Mouse (Mus musculus): ENCODE data around the gene Kank1.
"Not testable (repeated sequence)": the region's sequence is repeated elsewhere in the genome, so short reads cannot be mapped to it uniquely, and the experiment has no call there.

Gene Kank1

DNA sequence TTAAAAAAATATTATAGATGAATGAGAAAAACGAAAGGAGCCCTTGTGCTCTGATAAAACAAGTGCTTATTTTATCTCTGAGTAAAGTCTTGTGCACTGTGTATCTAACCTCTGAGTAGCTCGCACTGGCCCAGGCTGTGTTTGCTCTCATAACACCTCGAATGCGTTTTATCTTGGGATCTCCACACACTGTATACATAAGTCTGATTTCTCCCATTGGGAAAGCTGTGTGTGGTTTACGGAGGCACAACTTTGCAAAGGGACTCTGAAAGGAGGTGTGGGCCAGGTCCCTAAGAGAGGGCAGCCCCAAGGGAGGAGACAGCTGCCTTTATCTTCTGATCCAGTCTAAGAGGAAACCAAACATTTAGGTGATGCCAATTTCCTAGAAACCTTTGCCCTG lies 198.6 kb downstream of the Kank1 start:
- DNase-seq (ENCODE audit: extremely low read depth, low read depth, low spot score) = no peak

DNA sequence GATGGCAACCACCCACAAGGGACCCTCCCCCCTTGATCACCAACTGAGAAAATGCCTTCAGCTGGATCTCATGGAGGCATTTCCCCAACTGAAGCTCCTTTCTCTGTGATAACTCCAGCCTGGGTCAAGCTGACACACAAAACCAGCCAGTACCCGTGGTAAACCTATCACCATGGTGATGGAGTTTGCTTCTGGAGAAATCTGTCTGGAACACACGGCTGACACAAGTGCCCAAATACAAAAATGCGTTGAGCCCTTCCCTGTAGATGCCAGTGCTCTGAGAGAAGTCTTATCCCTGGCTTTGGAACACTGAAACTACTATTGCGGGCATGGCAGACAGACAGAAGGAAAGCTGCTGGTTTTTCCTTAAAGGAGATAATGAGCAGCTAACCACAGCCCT lies 199.4 kb downstream of the Kank1 start:
- DNase-seq (ENCODE audit: extremely low read depth, low read depth, low spot score) = no peak

DNA sequence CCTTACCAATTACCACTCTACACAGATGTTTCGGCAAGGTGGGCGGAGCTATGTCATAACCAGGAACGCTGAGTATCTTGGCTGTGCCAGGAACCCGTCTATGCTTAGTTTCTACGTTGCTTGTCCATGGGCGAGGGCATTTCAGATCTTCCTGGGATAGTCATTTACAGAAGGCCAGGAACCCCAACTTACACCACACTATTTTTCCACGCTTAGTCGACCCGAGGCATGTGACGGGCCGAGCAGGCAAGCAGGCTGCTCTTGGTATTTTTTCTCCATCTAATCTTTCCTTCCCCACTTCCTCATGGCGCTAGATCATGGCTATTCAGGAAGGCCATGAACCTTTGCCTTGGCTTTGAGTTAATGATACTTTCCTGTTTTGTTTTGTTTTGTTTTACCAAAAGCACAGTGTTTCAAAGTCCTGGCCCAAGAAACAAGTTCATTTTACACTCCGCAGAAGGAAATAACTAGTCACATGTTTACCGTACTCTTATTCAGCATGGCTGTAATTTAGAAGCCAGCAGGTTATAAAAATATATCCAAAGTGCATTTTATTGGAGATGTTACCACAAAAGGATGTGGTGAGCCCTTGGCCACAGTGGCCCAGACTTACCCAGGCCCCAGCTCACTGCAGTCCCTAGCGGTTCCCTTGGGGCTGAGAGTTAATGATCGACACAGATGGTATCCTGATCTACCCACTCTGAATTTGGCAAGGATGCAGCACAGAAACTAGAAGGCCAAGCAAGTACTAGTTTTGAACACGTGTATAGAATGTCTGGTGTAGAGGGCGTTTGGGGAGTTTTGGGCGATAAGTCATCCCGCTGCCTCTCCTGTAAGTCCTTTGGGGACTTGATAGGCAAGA lies 200.2 kb downstream of the Kank1 start:
- no peak for DNase-seq (ENCODE audit: extremely low read depth, low read depth, low spot score)

DNA sequence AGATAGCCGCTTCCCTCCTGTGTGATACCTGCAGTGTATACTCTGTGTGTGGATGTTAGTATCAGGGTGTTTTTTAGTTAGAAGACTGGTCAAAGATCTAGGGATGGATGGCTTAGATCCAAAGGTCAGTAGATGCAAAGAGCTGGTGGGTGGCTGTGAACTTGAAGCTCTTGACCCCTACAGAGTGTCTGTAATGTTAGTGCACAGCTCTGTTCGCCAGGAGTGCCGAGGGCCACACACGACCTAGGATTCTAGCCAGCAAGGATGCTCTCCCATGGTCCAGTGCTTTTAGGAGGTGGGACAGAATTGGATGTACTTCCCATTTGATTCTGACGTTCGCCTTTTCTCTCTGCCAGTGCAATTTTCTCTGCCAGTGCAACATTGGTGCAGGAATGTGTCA lies 201.5 kb downstream of the Kank1 start:
- no peak for DNase-seq (ENCODE audit: extremely low read depth, low read depth, low spot score)

DNA sequence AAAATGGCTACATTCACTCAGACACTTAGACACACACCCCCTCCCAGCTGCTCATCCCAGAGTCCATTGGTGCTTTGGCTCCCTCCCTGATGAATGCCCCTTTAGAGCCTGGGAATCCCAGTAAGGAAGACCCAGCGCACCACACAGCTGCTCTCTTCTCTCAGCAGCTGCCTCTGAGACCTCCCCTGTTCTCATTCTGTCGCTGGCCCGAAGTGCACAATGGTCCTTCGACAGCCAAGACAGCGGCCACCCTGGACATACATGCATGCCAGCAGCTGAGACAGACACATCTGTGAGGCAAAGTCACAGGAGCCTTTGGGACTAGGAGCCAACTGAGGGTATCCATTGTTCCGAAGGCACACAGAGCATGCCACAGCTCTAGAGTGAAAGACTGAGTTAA lies 203.0 kb downstream of the Kank1 start:
- DNase-seq (ENCODE audit: extremely low read depth, low read depth, low spot score) = no peak

DNA sequence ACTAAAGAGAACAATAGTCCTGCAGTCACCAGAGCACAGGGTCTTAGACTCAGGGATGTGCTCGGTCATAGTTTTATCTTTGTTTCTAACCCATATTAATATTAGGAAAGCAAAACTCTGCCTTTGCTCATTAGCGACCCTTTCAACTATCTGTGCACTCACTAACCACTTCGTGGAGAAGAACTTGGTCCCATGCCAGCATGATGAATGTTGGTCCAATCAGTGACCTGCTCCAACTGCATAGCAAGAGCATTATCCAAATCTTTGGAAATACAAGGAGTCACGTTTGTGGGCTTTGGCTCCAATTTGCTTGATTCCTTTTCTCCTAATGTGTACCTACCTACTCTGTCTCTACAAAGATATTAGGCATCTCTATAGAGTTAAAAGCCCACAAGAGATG lies 204.0 kb downstream of the Kank1 start:
- no peak for DNase-seq (ENCODE audit: extremely low read depth, low read depth, low spot score)

DNA sequence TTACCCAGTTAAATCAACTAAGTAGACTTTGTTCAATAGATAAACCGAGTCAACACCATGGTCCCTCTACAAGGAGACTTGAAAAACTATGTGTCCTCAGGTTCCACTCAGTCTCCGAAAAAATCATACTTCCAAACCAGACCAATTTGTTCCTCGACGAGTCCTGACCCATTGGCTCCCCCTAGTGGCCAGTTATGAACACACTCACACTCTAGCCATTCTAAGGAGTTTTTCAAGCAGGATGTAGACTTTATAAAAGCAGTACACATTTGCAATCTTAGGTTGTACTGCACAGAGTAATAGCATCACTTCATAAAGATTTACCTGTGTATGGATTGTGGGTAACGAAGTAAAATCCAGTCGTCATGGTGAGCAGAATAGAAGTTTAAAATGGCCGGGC lies 208.3 kb downstream of the Kank1 start:
- DNase-seq (ENCODE audit: extremely low read depth, low read depth, low spot score) = no peak

DNA sequence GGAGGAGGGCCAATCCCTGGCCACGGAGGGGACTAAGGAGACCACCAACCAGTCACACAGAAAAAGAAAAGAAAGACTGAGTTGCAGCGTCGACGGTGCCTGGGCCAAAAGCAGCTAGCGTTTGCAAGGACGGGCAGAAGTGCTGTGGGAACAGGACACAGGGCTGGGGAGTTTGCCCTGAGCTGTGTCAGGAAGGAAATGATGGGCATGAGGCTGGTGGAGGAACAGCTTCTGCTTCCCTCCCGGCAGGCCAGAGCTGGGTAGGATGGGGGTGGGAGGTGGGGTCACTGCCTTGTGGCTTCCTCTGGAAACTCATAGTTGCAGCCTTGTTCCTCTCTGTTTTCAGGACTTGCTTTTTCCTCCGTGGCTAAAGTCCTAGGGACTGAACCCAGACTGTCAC lies 209.1 kb downstream of the Kank1 start:
- DNase-seq (ENCODE audit: extremely low read depth, low read depth, low spot score) = no peak

DNA sequence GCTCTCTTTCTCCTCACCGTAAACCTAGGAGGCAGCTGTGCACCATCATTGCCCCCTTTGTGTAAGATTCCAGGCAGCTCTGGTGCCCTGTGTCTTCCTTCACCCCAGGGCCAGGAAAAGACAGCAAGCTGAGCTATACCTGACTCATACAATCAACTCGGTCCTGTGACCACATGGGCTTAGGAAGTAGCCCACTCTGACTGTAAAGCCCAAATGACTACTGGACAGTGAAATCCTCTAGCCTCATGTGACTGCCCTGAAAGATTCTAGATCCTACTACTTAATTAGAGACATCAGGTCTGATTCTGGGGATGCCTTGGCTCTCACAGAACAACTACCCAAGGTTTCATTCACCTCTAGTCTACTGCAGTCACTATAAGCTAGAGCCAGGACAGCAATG lies 209.9 kb downstream of the Kank1 start:
- no peak for DNase-seq (ENCODE audit: extremely low read depth, low read depth, low spot score)

DNA sequence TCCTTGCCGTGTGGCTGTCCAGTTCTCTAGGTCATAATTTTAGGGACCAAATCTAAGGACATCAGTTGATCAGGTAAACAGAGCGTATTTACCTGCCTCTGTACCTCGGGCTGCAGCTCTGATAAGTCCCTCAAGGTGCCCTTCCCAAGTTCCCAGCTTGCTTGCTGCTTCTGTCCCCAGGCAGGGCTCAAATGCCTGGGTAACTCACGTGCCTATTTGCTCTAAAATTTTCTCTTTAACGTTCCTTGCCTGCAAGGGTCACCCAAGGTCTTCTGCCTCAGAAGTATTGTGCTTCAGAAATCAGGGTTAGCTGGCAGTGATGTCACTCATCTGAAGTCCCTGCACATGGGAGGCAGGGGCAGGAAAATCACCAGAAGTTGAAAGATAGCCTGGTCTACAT lies 210.6 kb downstream of the Kank1 start:
- no peak for DNase-seq (ENCODE audit: extremely low read depth, low read depth, low spot score)

DNA sequence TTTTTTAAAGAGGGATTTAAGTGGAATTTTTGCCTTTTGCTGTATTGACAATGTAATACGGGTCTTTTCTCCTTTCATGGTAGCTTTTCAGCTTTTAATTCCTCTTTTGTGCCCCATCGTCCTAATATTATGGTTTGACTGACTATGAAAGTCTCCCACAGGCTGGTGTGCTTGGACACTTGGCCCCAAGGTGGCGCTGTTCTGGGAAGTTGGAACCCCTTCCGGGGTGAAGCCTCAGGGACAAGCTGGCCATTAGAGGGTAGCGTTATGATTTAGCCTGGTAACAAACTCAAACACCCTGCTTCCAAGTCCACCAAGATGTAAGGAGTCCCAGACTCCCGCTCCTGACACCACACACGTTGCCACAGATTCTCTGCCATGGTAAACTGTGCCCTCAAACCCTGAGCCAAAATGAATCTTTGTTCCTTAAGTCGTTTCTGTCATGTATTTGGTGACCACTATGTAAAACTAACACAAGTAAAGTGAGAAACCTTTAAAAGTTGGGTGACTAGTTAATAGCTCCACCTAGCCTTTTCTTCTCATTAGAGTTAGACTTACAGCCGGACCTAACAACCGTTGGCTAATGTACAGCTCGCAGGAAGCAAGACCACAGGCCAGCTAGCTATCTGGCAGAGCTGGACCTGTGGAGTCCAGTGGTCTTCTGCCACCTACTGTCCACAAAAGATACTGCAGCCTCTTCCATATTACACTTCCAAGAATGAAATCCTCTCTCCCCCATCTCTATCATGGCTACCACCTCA lies 214.3 kb downstream of the Kank1 start:
- no peak for DNase-seq (ENCODE audit: extremely low read depth, low read depth, low spot score)

DNA sequence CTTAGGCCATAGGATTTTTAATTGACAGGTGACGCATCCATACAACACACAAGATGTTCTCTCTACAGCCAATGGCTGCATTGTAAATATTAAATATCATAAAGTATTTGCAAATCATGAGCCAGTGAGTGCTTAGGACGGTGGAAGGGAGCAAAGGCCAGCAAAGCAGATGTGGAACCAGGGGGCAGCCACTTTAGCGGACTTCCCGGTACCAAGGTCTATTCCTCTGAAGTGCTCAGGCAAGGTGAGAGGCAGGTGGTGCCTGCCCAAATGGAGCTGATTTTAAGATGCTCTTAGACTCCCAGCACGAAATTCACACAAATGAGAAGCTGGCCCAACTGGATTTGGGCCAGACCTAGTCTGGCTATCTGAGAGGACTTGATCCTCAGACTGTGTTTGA lies 216.4 kb downstream of the Kank1 start:
- no peak for DNase-seq (ENCODE audit: extremely low read depth, low read depth, low spot score)

DNA sequence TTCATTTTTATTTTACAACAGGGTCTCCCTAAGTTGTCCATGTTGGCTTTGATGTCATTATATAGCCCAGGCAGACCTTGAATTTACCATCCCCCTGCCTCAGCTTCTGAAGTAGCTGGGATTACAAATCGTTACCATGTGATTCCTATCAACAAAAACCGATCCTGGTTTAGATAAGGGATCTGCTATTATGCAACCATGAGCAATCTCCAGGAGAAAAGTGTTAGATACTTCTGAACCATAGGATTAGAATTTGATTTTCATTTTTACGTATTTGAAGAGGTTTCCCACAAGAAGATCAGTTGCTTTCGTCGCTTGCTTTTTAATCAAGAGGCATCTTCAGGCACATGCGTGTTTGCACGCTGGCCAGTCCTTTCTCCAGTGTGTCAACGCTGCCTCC lies 224.0 kb downstream of the Kank1 start:
- DNase-seq (ENCODE audit: extremely low read depth, low read depth, low spot score) = no peak

DNA sequence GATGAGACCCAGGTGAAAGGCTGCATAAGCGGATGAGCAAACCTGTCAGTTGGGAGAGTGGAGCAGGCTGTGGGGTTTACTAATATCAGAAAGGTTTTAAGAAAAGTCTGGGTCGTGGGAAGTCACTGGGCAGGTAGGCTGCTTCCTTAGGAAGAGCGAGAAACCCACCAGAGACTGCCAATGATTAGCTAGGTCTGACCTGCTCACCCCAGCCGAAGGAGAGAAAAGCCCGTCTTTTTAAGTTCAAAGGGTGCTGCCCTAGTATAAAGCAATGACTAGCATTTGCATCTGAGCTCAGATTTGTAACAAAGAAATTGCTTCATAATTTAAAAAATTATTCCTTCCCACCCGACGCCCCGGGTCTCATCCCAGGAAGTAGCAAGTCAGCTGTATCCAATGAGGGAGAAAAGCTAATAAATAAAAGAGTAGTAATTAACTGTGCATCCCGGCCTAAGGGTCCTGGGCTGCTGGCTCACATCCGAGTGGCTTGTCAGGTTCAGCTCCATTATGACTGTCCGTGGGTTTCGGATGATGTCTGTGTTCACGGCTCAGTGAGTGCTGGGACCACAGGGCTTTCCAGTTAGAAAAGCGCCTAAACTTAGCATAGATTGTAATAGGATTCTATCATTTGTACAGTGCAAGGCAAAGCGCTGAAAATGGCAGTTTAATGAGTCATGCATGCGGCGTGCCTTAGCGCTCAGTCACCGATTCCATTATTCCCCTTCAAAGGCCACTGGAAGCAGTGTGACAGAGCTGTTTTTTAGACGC lies 225.0 kb downstream of the Kank1 start:
- DNase-seq (ENCODE audit: extremely low read depth, low read depth, low spot score) = no peak

DNA sequence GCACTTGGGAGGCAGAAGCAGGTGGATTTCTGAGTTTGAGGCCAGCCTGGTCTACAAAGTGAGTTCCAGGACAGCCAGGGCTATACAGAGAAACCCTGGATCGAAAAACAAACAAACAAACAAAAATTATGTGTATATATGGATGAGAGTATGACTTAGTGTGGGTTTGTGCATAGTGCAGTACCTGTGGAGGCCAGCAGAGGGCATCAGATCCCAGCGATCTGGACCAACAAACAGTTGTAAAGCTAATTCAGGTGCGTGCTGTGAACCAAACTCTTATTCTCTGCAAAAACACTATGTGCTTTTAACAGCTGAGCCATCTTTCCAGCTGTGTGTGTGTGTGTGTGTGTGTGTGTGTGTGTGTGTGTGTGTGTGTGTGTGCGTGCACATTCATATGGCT lies 239.0 kb downstream of the Kank1 start:
- DNase-seq (ENCODE audit: extremely low read depth, low read depth, low spot score) = not testable (repeated sequence)

DNA sequence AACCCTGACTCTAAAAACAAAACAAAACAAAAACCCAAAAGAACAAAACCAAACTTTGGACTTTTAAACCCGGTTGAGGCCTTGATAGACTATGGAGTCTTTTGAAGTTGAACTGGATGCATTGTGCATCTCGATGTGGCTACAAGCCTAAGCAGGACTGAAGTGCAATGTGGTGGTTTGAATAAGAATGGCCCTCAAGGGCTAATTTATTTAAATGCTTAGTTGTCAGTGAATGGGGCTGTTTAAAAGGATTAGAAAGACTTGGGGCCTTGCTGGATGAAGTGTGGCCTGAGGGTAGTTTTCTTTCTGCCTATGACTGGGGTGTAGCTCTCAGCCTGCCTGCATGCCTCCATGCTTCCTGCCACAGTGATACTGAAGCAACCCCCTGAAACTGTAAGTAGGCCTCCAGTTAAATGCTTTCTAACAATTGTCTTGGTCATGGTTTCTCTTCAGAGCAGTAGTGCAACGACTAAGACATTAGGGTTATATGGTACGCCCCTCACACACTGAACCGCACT lies 242.4 kb downstream of the Kank1 start:
- no peak for DNase-seq (ENCODE audit: extremely low read depth, low read depth, low spot score)

DNA sequence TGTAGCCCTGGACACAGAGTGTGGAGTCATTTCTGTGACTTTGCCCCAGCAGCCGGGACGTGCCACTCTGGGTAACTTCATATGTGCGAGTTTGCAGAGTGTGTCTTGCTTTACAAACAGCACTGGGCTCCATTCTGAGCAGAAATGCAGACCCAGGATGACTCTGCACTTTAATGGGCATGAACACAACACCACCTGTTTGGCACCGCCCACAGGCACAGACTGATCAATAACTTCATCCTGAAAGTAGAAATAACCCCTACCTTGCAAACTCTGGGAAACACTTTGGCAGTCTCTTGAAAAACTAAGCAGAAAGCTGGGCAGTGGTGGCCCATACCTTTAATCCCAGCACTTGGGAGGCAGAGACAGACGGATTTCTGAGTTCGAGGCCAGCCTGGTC lies 244.0 kb downstream of the Kank1 start:
- DNase-seq (ENCODE audit: extremely low read depth, low read depth, low spot score) = no peak
